Mouse (Mus musculus): ENCODE data around the gene Atg4d.

GRCm38 (mm10) chr9:21224576-21225414, 40.3 kb upstream of the Atg4d start:
- TF ChIP-seq TAL1 (conservative IDR thresholded peaks at IDR 0.05; ENCODE audit: low read depth, low read length): no peak
- TF ChIP-seq CTCF (IDR thresholded peaks at IDR 0.05; ENCODE audit: low read depth, low read length): no peak
